Mouse (Mus musculus) kidney, adult 2 months (tissue): ENCODE measurements at regions not wholly inside any gene's neighbourhood (a gene's known extent, or its start where the extent isn't known, plus 50 kb on each side); places are given as distances from the start of the nearest gene placed in this dataset.

Experiments
- CTCF ChIP-seq: fragments of 200-500 bp; conservative IDR thresholded peaks from 2 replicates; pipeline ENCODE4 v1.5.1; 2011; ENCODE audit warnings: low read depth, mild to moderate bottlenecking, control low read depth, low read length, moderate library complexity, mixed read lengths; ENCODE audit not compliant: insufficient read depth, insufficient read length
- POLR2A ChIP-seq: fragments of 200-500 bp; IDR thresholded peaks from one replicate; pipeline ENCODE4 v1.6.1; 2011; ENCODE audit warnings: low read depth, low read length, control low read depth

- TF ChIP-seq CTCF, result no peak
- TF ChIP-seq POLR2A, result no peak
Measured at GRCm38 (mm10) chr8:78004891-78005290, 208.2 kb upstream of the Ttc29 start.
